Mouse (Mus musculus) kidney, adult 2 months (tissue): ENCODE measurements around the gene Bend4.

Source experiments
- CTCF ChIP-seq: fragments of 200-500 bp; conservative IDR thresholded peaks from 2 replicates; pipeline ENCODE4 v1.5.1; 2011; ENCODE audit warnings: low read depth, mild to moderate bottlenecking, control low read depth, low read length, moderate library complexity, mixed read lengths; ENCODE audit not compliant: insufficient read depth, insufficient read length
- POLR2A ChIP-seq: fragments of 200-500 bp; IDR thresholded peaks from one replicate; pipeline ENCODE4 v1.6.1; 2011; ENCODE audit warnings: low read depth, low read length, control low read depth

DNA sequence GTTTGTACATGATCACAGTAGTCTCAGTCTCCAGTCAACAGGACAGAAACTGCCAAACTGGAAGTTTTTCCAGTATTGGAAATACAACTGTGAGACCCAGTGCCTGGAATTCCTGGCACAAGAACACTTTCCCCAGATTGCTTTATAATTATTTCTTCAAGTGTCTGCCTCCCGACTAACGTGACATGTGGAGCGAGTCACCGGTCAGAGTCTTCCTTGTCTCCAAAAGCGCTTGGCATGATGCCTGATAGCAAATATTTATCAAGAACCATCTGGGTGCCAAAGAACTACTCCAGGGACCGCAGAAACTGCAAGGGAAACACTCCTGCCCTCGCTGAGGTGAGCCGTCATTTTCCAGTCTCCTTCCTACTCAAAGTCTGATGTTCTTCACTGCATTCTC lies 45.6 kb upstream of the Bend4 start:
- TF ChIP-seq POLR2A (no peak), CTCF (no peak)
